ENCODE assay signal across 18 mouse cellular contexts in the genomic region with DNA sequence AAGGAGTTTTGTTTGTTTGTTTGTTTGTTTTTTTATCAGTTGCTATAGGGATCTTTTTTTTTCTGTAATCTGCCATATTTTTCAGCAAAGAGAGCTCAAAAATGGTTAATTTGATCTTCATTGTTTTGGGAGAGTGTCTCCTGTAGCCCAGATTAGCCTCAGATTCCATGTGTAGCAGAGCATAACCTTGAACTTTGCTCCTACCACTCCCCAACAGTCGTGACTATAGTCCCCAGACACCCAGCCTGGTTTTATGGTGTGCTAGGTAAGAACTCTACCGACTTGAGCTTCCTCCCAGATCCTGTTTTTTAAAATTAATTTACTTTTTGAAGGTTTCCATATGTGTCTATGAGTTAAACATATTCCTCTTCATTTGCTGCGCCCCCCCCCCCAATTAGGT.
"Had no signal": no experiment of that assay in that cellular context is flagged by ENCODE, and none has a peak within 500 bp of the region (broad histone marks: within the 10 kb centered on the region; RNA-seq: fewer than 3 reads in every experiment).

No protein-coding gene starts in this region.

- DNase-seq: lung, embryonic 14.5 days; lung, postnatal 10 days; lung, postnatal 4 days; midbrain, embryonic 14.5 days; retina, postnatal 1 day; right cerebral cortex, adult 18-20 months; right cerebral cortex, postnatal 25 days; right cerebral cortex, postnatal 4 days; spleen, adult 18-20 months; thymus, adult 18-20 months; thymus, postnatal 14 days; thymus, postnatal 36 days had no signal

- H3K36me3 ChIP-seq: midbrain, embryonic 10.5 days; midbrain, embryonic 12.5 days; neural tube, embryonic 13.5 days; neural tube, embryonic 15.5 days had no signal

- ATAC-seq: midbrain, embryonic 16.5 days had no signal

- H3K4me2 ChIP-seq: lung, embryonic 14.5 days; midbrain, embryonic 12.5 days; neural tube, embryonic 13.5 days; neural tube, embryonic 15.5 days had no signal

- H3K27me3 ChIP-seq: neural tube, embryonic 13.5 days; neural tube, embryonic 15.5 days had no signal

- H3K9ac ChIP-seq: lung, embryonic 14.5 days; midbrain, embryonic 12.5 days; neural tube, embryonic 13.5 days; neural tube, embryonic 15.5 days had no signal

- H3K4me3 ChIP-seq: midbrain, embryonic 10.5 days; midbrain, embryonic 12.5 days; myocyte; neural tube, embryonic 13.5 days; neural tube, embryonic 15.5 days had no signal

- H3K9me3 ChIP-seq: midbrain, embryonic 10.5 days; midbrain, embryonic 12.5 days; neural tube, embryonic 13.5 days; neural tube, embryonic 15.5 days had no signal

- H3K27ac ChIP-seq: midbrain, embryonic 10.5 days; midbrain, embryonic 12.5 days; neural tube, embryonic 13.5 days; neural tube, embryonic 15.5 days had no signal
